Mouse (Mus musculus): ENCODE results near the gene Eif2b2. TPM values are rescaled to one million over a fixed set of nuclear protein-coding genes. Genes with fewer than 3 reads are reported as not detected.
A peak's percentile ranks its signal among the peaks of the same experiment; 100 is the strongest.

Eif2b2 gene
- total RNA-seq, 2 experiments from 2014 or later: 59.7 to 60.0 TPM

GRCm38 (mm10) chr12:85237553-85237952 lies 18.3 kb downstream of the Eif2b2 start:
- DNase-seq (ENCODE audit: extremely low spot score in 1 of 2, low spot score in 1 of 2): no peak

- DNase-seq (ENCODE audit: extremely low spot score in 1 of 2, low spot score in 1 of 2): no peak
Measured at GRCm38 (mm10) chr12:85252083-85252482, 32.8 kb downstream of the Eif2b2 start.

GRCm38 (mm10) chr12:85256074-85256751 lies 36.9 kb downstream of the Eif2b2 start:
- DNase-seq (ENCODE audit: extremely low spot score in 1 of 2, low spot score in 1 of 2): no peak

GRCm38 (mm10) chr12:85257008-85257639 lies 37.8 kb downstream of the Eif2b2 start:
- no peak for DNase-seq (ENCODE audit: extremely low spot score in 1 of 2, low spot score in 1 of 2)

- no peak for DNase-seq (ENCODE audit: extremely low spot score in 1 of 2, low spot score in 1 of 2)
Measured at GRCm38 (mm10) chr12:85262489-85262888, 43.2 kb downstream of the Eif2b2 start.

- DNase-seq (ENCODE audit: extremely low spot score in 1 of 2, low spot score in 1 of 2): no peak
Measured at GRCm38 (mm10) chr12:85263190-85263589, 43.9 kb downstream of the Eif2b2 start.

- no peak for DNase-seq (ENCODE audit: extremely low spot score in 1 of 2, low spot score in 1 of 2)
Measured at GRCm38 (mm10) chr12:85264531-85264930, 45.2 kb downstream of the Eif2b2 start.

GRCm38 (mm10) chr12:85264940-85265339 lies 45.7 kb downstream of the Eif2b2 start:
- DNase-seq (ENCODE audit: extremely low spot score in 1 of 2, low spot score in 1 of 2): no peak

- no peak for DNase-seq (ENCODE audit: extremely low spot score in 1 of 2, low spot score in 1 of 2)
Measured at GRCm38 (mm10) chr12:85266248-85266647, 47.0 kb downstream of the Eif2b2 start.

GRCm38 (mm10) chr12:85269821-85270220 lies 50.5 kb downstream of the Eif2b2 start:
- no peak for DNase-seq (ENCODE audit: extremely low spot score in 1 of 2, low spot score in 1 of 2)

- DNase-seq (ENCODE audit: extremely low spot score in 1 of 2, low spot score in 1 of 2): peak; percentile 79 to 83
Measured at GRCm38 (mm10) chr12:85270319-85270718, 51.0 kb downstream of the Eif2b2 start, which contains the start of gene Mlh3. Gene Mlh3 (minus strand): TSS chr12:85270599.

GRCm38 (mm10) chr12:85271132-85271842 lies 52.0 kb downstream of the Eif2b2 start:
- no peak for DNase-seq (ENCODE audit: extremely low spot score in 1 of 2, low spot score in 1 of 2)

- no peak for DNase-seq (ENCODE audit: extremely low spot score in 1 of 2, low spot score in 1 of 2)
Measured at GRCm38 (mm10) chr12:85271843-85272206, 52.5 kb downstream of the Eif2b2 start.

GRCm38 (mm10) chr12:85273508-85273907 lies 54.2 kb downstream of the Eif2b2 start:
- DNase-seq (ENCODE audit: extremely low spot score in 1 of 2, low spot score in 1 of 2): no peak

Small RNA genes within 50 kb of the gene (microRNA-seq; reads per million reads assigned to microRNA genes)
- 0 to 0.74 reads per million in 2 experiments for gene Mir6938

Other genes with a start within 250 kb of the Eif2b2 start
- 10 to 100 TPM; 35.0 to 36.0 TPM for gene Fcf1, start 248.6 kb upstream of the Eif2b2 start, total RNA-seq (2021)
- gene Arel1, start 248.6 kb upstream of the Eif2b2 start, total RNA-seq (2021): 100 to 1,000 TPM; 115 to 117 TPM
- gene Ylpm1, start 223.2 kb upstream of the Eif2b2 start, total RNA-seq (2021): 100 to 1,000 TPM in 1 of 2 experiments, 10 to 100 TPM in 1; 98.2 to 136 TPM
- 1 to 10 TPM; 1.5 to 2.2 TPM for gene Prox2, start 108.7 kb upstream of the Eif2b2 start, total RNA-seq (2021)
- 100 to 1,000 TPM; 144 to 153 TPM for gene Dlst, start 108.6 kb upstream of the Eif2b2 start, total RNA-seq (2021)
- gene Rps6kl1, start 68.2 kb upstream of the Eif2b2 start, total RNA-seq (2021): 10 to 100 TPM; 39.9 to 40.7 TPM
- 1 to 10 TPM; 5.4 TPM for gene Pgf, start 41.7 kb upstream of the Eif2b2 start, total RNA-seq (2021)
- 10 to 100 TPM; 17.0 to 17.9 TPM for gene Mlh3, start 51.1 kb downstream of the Eif2b2 start, total RNA-seq (2021)
- 10 to 100 TPM; 34.3 to 37.7 TPM for gene Acyp1, start 69.0 kb downstream of the Eif2b2 start, total RNA-seq (2021)
- under 1 TPM; 0.89 TPM for gene Zc2hc1c, start 69.1 kb downstream of the Eif2b2 start, total RNA-seq (2021)
- gene Nek9, start 119.9 kb downstream of the Eif2b2 start, total RNA-seq (2021): 10 to 100 TPM; 31.8 to 31.9 TPM
- gene Tmed10, start 155.4 kb downstream of the Eif2b2 start, total RNA-seq (2021): 100 to 1,000 TPM; 162 TPM